Mouse (Mus musculus): Measurements from ENCODE around the gene Adam8.

- no peak for TF ChIP-seq CTCF (IDR thresholded peaks at IDR 0.05; ENCODE audit: extremely low read depth, insufficient read length, insufficient replicate concordance, low read depth, low read length)
- no peak for TF ChIP-seq POLR2A (IDR thresholded peaks at IDR 0.05; ENCODE audit: low read depth, low read length)
These were observed 7.9 kb downstream of the Adam8 start for GRCm38 (mm10) chr7:139984505-139984904.

All from small intestine, adult 2 months (tissue).